Mouse (Mus musculus): Measurements from ENCODE around the gene Prox1. TPM values are rescaled to one million over a fixed set of nuclear protein-coding genes. Genes with fewer than 3 reads are reported as not detected.

Gene Prox1
- 8.3 TPM in 2 replicates for polyA plus RNA-seq (2014; fragmentation: Nextera tagmentation; extraction: Ambion mirVana)

- peak within 1 kb of the TSS; percentile 83 for H3K27ac ChIP-seq (ENCODE audit: low read depth, low read length)
- H3K4me3 ChIP-seq (ENCODE audit: low read depth, low read length): peak within 1 kb of the TSS; percentile 57
- DNase-seq (ENCODE audit: low spot score, missing footprints) (peak; percentile 98), ATAC-seq (ENCODE audit: low FRiP score) (peak; percentile 86)
- peaks cover 37% of the 10 kb centered on the region for H3K4me1 ChIP-seq (ENCODE audit: control insufficient read depth, insufficient read depth, low read length)
- H3K36me3 ChIP-seq (ENCODE audit: control insufficient read depth, insufficient read depth, low read length): no peaks in the 10 kb centered on the region
- WGBS: under 1% methylated on average over 60 of the region's 62 CpGs
- peak within 1 kb of the TSS; percentile 83 for H3K9ac ChIP-seq (ENCODE audit: low read length)
- H3K9me3 ChIP-seq (ENCODE audit: control insufficient read depth, low read length): no peaks in the 10 kb centered on the region
- H3K4me2 ChIP-seq: peak within 1 kb of the TSS; percentile 87
- H3K27me3 ChIP-seq (ENCODE audit: control insufficient read depth, insufficient read depth, low read length): peaks cover 31% of the 10 kb centered on the region
These were observed at the start of gene Prox1 for GRCm38 (mm10) chr1:190169911-190170818. Gene Prox1, minus strand, starts transcription at chr1:190170714.

GRCm38 (mm10) chr1:190216621-190217020 is 46.1 kb upstream of the Prox1 start:
- H3K4me2 ChIP-seq: no peak overlapping the region
- H3K4me1 ChIP-seq (ENCODE audit: control insufficient read depth, insufficient read depth, low read length): no peaks in the 10 kb centered on the region
- H3K9me3 ChIP-seq (ENCODE audit: control insufficient read depth, low read length): no peaks in the 10 kb centered on the region
- ATAC-seq (ENCODE audit: low FRiP score): no peak
- H3K9ac ChIP-seq (ENCODE audit: low read length): no peak overlapping the region
- WGBS: 69% methylated on average over 15 of the region's 15 CpGs
- no peaks in the 10 kb centered on the region for H3K36me3 ChIP-seq (ENCODE audit: control insufficient read depth, insufficient read depth, low read length)
- DNase-seq (ENCODE audit: low spot score, missing footprints): peak; percentile 74
- no peaks in the 10 kb centered on the region for H3K27me3 ChIP-seq (ENCODE audit: control insufficient read depth, insufficient read depth, low read length)
- H3K27ac ChIP-seq (ENCODE audit: low read depth, low read length): no peak overlapping the region
- H3K4me3 ChIP-seq (ENCODE audit: low read depth, low read length): no peak overlapping the region

- ATAC-seq (ENCODE audit: low FRiP score): no peak
- 80% methylated on average over 7 of the region's 7 CpGs for WGBS
These were observed 44.1 kb upstream of the Prox1 start for GRCm38 (mm10) chr1:190214626-190215025.

GRCm38 (mm10) chr1:190213175-190213574 is 42.7 kb upstream of the Prox1 start:
- Histone ChIP-seq H3K4me1 (ENCODE audit: control insufficient read depth, insufficient read depth, low read length) (no peaks in the 10 kb centered on the region), H3K4me2 (no peak overlapping the region), H3K27ac (ENCODE audit: low read depth, low read length) (no peak overlapping the region), H3K27me3 (ENCODE audit: control insufficient read depth, insufficient read depth, low read length) (no peaks in the 10 kb centered on the region), H3K36me3 (ENCODE audit: control insufficient read depth, insufficient read depth, low read length) (no peaks in the 10 kb centered on the region), H3K9me3 (ENCODE audit: control insufficient read depth, low read length) (no peaks in the 10 kb centered on the region), H3K4me3 (ENCODE audit: low read depth, low read length) (no peak overlapping the region), H3K9ac (ENCODE audit: low read length) (no peak overlapping the region)
- no peak for ATAC-seq (ENCODE audit: low FRiP score)
- WGBS: 88% methylated on average over 6 of the region's 6 CpGs
- DNase-seq (ENCODE audit: low spot score, missing footprints): peak; percentile 56

More at GRCm38 (mm10) chr1:190214626-190215025, 44.1 kb upstream of the Prox1 start:
- DNase-seq (ENCODE audit: low spot score, missing footprints): peak; percentile 56
- no peaks in the 10 kb centered on the region for H3K27me3 ChIP-seq (ENCODE audit: control insufficient read depth, insufficient read depth, low read length)
- no peak overlapping the region for H3K4me2 ChIP-seq
- H3K9ac ChIP-seq (ENCODE audit: low read length): no peak overlapping the region
- no peak overlapping the region for H3K4me3 ChIP-seq (ENCODE audit: low read depth, low read length)
- H3K36me3 ChIP-seq (ENCODE audit: control insufficient read depth, insufficient read depth, low read length): no peaks in the 10 kb centered on the region
- no peaks in the 10 kb centered on the region for H3K4me1 ChIP-seq (ENCODE audit: control insufficient read depth, insufficient read depth, low read length)
- no peaks in the 10 kb centered on the region for H3K9me3 ChIP-seq (ENCODE audit: control insufficient read depth, low read length)
- no peak overlapping the region for H3K27ac ChIP-seq (ENCODE audit: low read depth, low read length)

- Histone ChIP-seq H3K36me3 (ENCODE audit: control insufficient read depth, insufficient read depth, low read length) (no peaks in the 10 kb centered on the region), H3K9me3 (ENCODE audit: control insufficient read depth, low read length) (no peaks in the 10 kb centered on the region), H3K4me3 (ENCODE audit: low read depth, low read length) (no peak overlapping the region), H3K27ac (ENCODE audit: low read depth, low read length) (no peak overlapping the region), H3K9ac (ENCODE audit: low read length) (no peak overlapping the region), H3K4me2 (no peak overlapping the region), H3K4me1 (ENCODE audit: control insufficient read depth, insufficient read depth, low read length) (no peaks in the 10 kb centered on the region; the same call in 1 of the 2 replicates), H3K27me3 (ENCODE audit: control insufficient read depth, insufficient read depth, low read length) (no peaks in the 10 kb centered on the region)
- DNase-seq (ENCODE audit: low spot score, missing footprints) (peak; percentile 56), ATAC-seq (ENCODE audit: low FRiP score) (no peak)
- 91% methylated on average over 8 of the region's 8 CpGs for WGBS
These were observed 36.7 kb upstream of the Prox1 start for GRCm38 (mm10) chr1:190207246-190207645.

- H3K4me3 ChIP-seq (ENCODE audit: low read depth, low read length): no peak overlapping the region
- no peak overlapping the region for H3K27ac ChIP-seq (ENCODE audit: low read depth, low read length)
- no peak overlapping the region for H3K9ac ChIP-seq (ENCODE audit: low read length)
- H3K9me3 ChIP-seq (ENCODE audit: control insufficient read depth, low read length): no peaks in the 10 kb centered on the region
- ATAC-seq (ENCODE audit: low FRiP score) (no peak), DNase-seq (ENCODE audit: low spot score, missing footprints) (no peak)
- H3K4me2 ChIP-seq: no peak overlapping the region
- H3K4me1 ChIP-seq (ENCODE audit: control insufficient read depth, insufficient read depth, low read length): no peaks in the 10 kb centered on the region; the same call in 1 of the 2 replicates
- H3K36me3 ChIP-seq (ENCODE audit: control insufficient read depth, insufficient read depth, low read length): no peaks in the 10 kb centered on the region
- no peaks in the 10 kb centered on the region for H3K27me3 ChIP-seq (ENCODE audit: control insufficient read depth, insufficient read depth, low read length)
- WGBS: 96% methylated on average over 2 of the region's 2 CpGs
These were observed 35.2 kb upstream of the Prox1 start for GRCm38 (mm10) chr1:190205691-190206090.

- WGBS: 35% methylated on average over 10 of the region's 10 CpGs
- H3K27me3 ChIP-seq (ENCODE audit: control insufficient read depth, insufficient read depth, low read length): no peaks in the 10 kb centered on the region
- no peaks in the 10 kb centered on the region; the same call in 1 of the 2 replicates for H3K4me1 ChIP-seq (ENCODE audit: control insufficient read depth, insufficient read depth, low read length)
- no peaks in the 10 kb centered on the region for H3K9me3 ChIP-seq (ENCODE audit: control insufficient read depth, low read length)
- no peak overlapping the region for H3K4me2 ChIP-seq
- no peak for ATAC-seq (ENCODE audit: low FRiP score)
- peak; percentile 28 for DNase-seq (ENCODE audit: low spot score, missing footprints)
- no peak overlapping the region for H3K27ac ChIP-seq (ENCODE audit: low read depth, low read length)
- H3K36me3 ChIP-seq (ENCODE audit: control insufficient read depth, insufficient read depth, low read length): no peaks in the 10 kb centered on the region
- no peak overlapping the region for H3K4me3 ChIP-seq (ENCODE audit: low read depth, low read length)
- H3K9ac ChIP-seq (ENCODE audit: low read length): no peak overlapping the region
These were observed 34.0 kb upstream of the Prox1 start for GRCm38 (mm10) chr1:190204378-190205070.

- DNase-seq (ENCODE audit: low spot score, missing footprints) (no peak), ATAC-seq (ENCODE audit: low FRiP score) (no peak)
- Histone ChIP-seq H3K27ac (ENCODE audit: low read depth, low read length) (no peak overlapping the region), H3K4me3 (ENCODE audit: low read depth, low read length) (no peak overlapping the region), H3K36me3 (ENCODE audit: control insufficient read depth, insufficient read depth, low read length) (no peaks in the 10 kb centered on the region), H3K9me3 (ENCODE audit: control insufficient read depth, low read length) (no peaks in the 10 kb centered on the region), H3K4me1 (ENCODE audit: control insufficient read depth, insufficient read depth, low read length) (no peaks in the 10 kb centered on the region; the same call in 1 of the 2 replicates), H3K9ac (ENCODE audit: low read length) (no peak overlapping the region), H3K27me3 (ENCODE audit: control insufficient read depth, insufficient read depth, low read length) (no peaks in the 10 kb centered on the region), H3K4me2 (no peak overlapping the region)
- WGBS: 89% methylated on average over 6 of the region's 6 CpGs
These were observed 31.2 kb upstream of the Prox1 start for GRCm38 (mm10) chr1:190201696-190202095.

GRCm38 (mm10) chr1:190200996-190201395 is 30.5 kb upstream of the Prox1 start:
- H3K4me3 ChIP-seq (ENCODE audit: low read depth, low read length): no peak overlapping the region
- no peaks in the 10 kb centered on the region for H3K9me3 ChIP-seq (ENCODE audit: control insufficient read depth, low read length)
- 86% methylated on average over 4 of the region's 4 CpGs for WGBS
- ATAC-seq (ENCODE audit: low FRiP score) (no peak), DNase-seq (ENCODE audit: low spot score, missing footprints) (peak; percentile 69)
- H3K4me2 ChIP-seq: no peak overlapping the region
- H3K36me3 ChIP-seq (ENCODE audit: control insufficient read depth, insufficient read depth, low read length): no peaks in the 10 kb centered on the region
- H3K27me3 ChIP-seq (ENCODE audit: control insufficient read depth, insufficient read depth, low read length): no peaks in the 10 kb centered on the region
- H3K27ac ChIP-seq (ENCODE audit: low read depth, low read length): no peak overlapping the region
- H3K9ac ChIP-seq (ENCODE audit: low read length): no peak overlapping the region
- H3K4me1 ChIP-seq (ENCODE audit: control insufficient read depth, insufficient read depth, low read length): no peaks in the 10 kb centered on the region; the same call in 1 of the 2 replicates

Measured in midbrain, embryonic 11.5 days (tissue).